Mouse (Mus musculus): ENCODE measurements at regions not wholly inside any gene's neighbourhood (a gene's known extent, or its start where the extent isn't known, plus 50 kb on each side); places are given as distances from the start of the nearest gene placed in this dataset.

GRCm38 (mm10) chr3:70318377-70318776 lies 311.0 kb downstream of the Otol1 start:
- TF ChIP-seq CTCF (IDR thresholded peaks at IDR 0.05; ENCODE audit: low read depth): no peak
- TF ChIP-seq EP300 (IDR thresholded peaks at IDR 0.05; ENCODE audit: low read depth): no peak

All from heart, postnatal 0 days (tissue).